Mouse (Mus musculus): Measurements from ENCODE around the gene Phactr1.

DNA sequence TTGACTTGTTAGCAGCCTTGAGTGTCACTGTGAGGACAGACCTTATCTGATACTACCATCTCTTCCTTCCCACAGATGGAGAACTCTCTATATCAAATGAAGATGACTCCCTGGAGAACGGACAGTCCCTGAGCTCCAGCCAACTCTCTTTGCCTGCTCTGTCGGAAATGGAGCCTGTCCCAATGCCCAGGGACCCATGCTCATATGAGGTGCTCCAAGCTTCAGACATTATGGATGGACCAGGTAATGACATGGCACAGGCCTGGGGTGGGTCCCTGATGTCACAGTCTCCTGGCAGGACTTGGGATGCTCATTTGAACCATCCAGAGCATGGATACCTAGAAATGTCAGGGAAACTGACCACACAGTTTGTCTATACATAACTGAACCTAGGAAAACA lies 376.7 kb downstream of the Phactr1 start:
- TF ChIP-seq CHD2 (IDR thresholded peaks at IDR 0.05; ENCODE audit: low read depth, low read length): no peak
- no peak for TF ChIP-seq ZC3H11A (IDR thresholded peaks at IDR 0.05; ENCODE audit: borderline replicate concordance, low read depth, low read length)
- no peak for TF ChIP-seq ZNF384 (IDR thresholded peaks at IDR 0.05; ENCODE audit: low read depth, low read length)
- TF ChIP-seq MAFK (IDR thresholded peaks at IDR 0.05; ENCODE audit: insufficient read depth, low read depth, low read length): no peak
- TF ChIP-seq HCFC1 (IDR thresholded peaks at IDR 0.05; ENCODE audit: borderline replicate concordance, insufficient read depth, low read length): no peak
